Mouse (Mus musculus) E14TG2a.4 (cell line): Measurements from ENCODE around the gene Eif5.

Source experiments
- CTCF ChIP-seq: conservative IDR thresholded peaks from 2 replicates; pipeline ENCODE4 v1.5.1; 2014; ENCODE audit warnings: low read length
- NANOG ChIP-seq: IDR thresholded peaks from 2 replicates; pipeline ENCODE4 v1.6.1; 2014; ENCODE audit warnings: borderline replicate concordance, low read length, mixed read lengths
- POU5F1 ChIP-seq: IDR thresholded peaks from 2 replicates; pipeline ENCODE4 v1.6.1; 2014; ENCODE audit warnings: low read length, borderline replicate concordance

DNA sequence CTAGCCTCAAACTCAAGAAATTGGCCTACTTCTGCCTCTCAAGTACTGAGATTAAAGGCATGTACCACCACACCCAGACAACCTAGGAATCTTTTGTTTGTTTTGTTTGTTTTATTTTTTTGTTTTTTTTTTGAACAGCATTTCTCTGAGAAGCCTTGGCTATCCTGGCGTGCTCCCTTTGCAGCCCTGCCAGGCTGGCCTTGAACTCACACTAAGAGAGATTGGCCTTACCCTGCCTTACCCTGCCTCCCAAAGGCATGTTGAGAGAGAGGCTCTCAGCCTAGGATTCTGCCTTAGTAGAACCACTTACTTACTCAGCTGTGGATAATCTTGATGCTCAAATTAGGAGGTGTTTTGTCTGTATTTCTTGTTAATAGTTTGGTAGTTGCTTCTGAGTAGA, 45.2 kb downstream of the Eif5 start:
- TF ChIP-seq CTCF (no peak), POU5F1 (no peak), NANOG (no peak)
